Mouse (Mus musculus) megakaryocyte-erythroid progenitor cell, adult 5-6 weeks (primary cell): Measurements from ENCODE around the gene Pnpla5. TPM values are rescaled to one million over a fixed set of nuclear protein-coding genes. Genes with fewer than 3 reads are reported as not detected.
"Not testable (repeated sequence)": the region's sequence is repeated elsewhere in the genome, so short reads cannot be mapped to it uniquely, and the experiment has no call there.

Source experiments
- ATAC-seq: replicated peaks from 2 replicates; pipeline ENCODE4 v1.8.0; 2016; ENCODE audit warnings: mild to moderate bottlenecking, inconsistent platforms; ENCODE audit not compliant: severe bottlenecking, poor library complexity, low FRiP score, low TSS enrichment
- total RNA-seq, 2 experiments: library from RNA; stranded (forward) in 1 of 2; stranded (reverse) in 1 of 2; fragments of 200-1000, 215-1000 nt in 1 of 2; fragments of >200 nt in 1 of 2; fragmentation: Nextera tagmentation in 1 of 2; gene quantifications; 2 replicates each; pipeline ENCODE4 v1.2.3; 2014 to 2017

The Pnpla5 gene
- total RNA-seq (2014; fragmentation: Nextera tagmentation), result not detected in 2 replicates
- not detected in 2 replicates for total RNA-seq (2017)

DNA sequence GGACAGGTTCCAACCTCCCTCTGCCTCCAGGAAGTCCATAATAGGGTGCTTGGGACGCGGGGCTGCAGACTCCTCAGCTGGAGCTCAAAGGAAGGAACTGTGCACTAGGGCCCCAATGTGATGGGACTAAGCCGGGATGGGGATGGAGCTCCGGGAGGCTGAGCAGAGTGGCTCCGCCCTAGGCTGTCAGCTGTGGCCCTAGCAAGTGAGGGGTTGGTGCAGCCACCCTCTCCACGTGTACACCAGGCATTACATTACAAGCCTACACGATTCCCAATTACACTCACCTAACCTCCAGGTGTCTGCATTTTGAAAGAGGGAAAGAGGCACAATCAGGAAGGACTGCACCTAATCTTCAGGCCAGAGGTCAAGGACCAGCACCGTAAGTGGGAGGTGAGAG is at the start of gene Pnpla5:
Gene Pnpla5 (minus strand): TSS at position 101 of the 400 bp plus-strand sequence.
- no peak for ATAC-seq

DNA sequence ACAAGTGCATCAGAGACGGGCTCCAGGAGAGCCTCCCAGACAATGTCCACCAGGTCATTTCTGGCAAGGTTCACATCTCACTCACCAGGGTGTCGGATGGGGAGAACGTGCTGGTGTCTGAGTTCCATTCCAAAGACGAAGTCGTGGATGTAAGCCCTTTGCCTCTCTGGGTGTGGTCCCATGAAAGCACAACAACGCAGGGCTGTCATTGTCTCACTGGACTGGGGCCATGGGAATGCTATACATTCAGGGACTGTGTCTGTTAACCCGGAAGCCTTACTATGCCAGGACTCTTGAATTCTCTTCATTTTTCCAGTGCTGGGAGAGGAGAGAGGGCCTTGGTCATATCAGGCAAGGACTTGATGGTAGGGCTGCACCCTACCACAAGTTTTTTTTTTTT is 48.2 kb upstream of the Pnpla5 start:
- ATAC-seq, result no peak

DNA sequence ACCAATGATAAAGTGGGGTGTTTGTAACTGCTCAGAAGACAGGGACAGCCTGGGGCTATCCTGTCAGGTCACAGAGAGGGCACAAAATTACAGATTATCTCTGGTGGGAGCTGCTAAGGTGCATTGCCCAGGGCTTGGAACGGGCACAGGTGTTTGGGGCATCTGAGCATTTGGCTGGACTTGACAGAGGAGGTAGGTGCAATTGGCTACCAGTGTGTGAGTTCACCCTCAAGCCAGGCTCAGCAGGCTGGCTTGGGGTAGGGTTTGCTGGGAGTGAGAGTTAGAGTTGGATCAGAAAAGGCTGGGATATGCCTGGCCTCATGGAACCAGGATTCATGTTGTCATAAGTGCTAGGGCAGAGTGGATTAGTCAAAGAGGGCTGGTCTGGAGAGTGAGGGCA is 46.5 kb upstream of the Pnpla5 start:
- no peak for ATAC-seq

DNA sequence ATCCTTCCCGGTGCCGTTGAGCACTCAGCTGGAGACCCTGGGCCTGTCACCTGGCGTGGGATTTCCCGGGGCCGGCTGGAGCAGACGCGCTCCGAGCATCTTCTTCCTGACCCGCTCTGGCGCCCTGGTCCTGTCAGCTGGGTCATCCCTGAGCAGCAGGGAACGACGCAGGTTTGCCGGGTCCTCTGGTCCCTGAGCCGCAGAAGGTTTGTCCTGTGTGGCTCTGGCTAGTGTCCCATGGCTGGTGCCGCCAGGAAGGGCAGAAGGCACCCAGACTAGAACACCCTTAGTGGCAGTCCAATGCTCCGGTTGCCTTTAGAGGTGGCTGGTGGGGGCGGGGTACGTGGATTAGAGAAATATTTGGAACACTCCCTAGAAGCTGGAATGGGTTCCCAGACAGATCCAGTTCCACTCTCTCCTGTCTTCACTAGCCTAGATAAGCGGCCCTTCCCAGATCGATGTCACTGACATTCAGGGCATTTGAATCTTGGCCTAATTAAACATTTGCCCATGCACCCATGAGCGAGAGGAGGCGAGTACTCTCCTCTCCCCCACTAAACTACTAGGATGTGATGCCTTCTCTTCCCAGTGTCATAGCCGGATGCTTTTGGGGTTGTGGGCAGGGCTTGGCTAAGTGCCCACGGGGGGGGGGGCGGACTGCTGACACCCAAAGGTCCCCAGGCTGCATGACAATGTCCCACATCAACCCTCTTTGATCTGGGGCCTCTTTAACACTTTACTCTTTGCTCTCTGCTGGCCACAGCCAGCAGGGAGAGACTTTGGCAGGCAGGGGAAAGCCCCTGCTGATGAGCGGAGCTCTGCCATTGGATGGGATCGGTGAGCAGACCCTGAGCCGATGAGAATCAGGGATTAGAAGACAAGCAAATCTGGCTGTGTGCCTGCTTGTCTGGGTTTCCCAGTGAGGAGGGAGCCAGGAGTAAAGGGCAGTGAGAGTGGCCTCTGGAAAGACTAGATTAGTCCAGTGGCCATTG is 45.5 kb upstream of the Pnpla5 start:
- ATAC-seq, result no peak

DNA sequence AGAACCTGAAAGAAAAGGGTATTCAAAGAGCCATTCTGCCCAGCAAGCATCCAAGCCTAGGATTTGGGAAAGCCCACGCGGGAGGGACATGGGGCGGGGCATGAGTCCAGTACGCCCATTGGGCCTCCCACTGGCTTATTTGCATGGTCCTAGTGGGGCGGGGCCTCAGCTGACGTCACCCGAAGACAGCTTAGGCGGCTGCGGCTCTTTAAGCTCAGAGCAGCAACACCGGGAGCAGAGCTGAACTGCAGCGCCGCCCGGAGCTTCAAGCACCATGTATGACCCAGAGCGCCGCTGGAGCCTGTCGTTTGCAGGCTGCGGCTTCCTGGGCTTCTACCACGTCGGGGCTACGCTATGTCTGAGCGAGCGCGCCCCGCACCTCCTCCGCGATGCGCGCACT is 44.6 kb upstream of the Pnpla5 start, which contains the start of gene Pnpla3:
Gene Pnpla3 (plus strand): TSS at position 238 of the 400 bp plus-strand sequence.
- ATAC-seq, result peak; percentile 99

DNA sequence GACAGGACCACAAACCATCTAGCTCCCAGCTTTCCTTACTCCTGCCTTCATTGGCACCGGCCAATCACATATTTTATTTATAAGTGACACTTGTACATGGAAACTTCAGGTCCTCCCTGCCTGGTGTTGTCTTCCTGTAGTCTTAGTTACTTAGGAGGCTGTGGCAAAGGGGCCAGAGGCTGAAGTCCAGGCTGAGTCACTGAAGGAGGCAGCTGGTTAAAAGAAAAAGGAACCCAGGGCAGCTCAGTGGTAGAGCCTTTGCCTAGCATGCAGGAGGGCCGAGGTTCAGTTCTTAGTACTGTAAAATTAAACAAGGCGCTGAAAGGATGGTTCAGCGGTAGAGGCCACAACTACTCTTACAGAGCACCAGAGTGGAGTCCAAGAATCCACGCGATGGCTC is 43.8 kb upstream of the Pnpla5 start:
- no peak for ATAC-seq

DNA sequence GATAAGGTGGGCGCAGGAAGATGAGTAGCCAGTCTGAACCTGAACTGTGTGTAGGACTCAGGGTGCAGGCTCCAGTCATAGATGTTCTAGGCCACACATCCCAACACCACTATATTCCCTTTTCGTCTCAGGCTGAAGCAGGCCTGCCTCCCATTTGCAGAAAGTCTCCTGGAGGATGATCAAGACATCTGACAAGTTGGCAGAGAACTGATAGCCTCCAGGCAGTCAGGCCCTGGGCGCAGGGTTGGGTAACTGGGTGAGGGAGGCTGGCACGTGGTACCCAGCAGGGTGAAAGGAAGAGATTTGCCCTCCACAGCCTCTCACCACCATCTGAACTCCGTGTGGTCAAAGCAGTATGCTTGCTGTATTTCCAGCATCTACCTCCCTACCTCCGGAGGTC is 38.9 kb upstream of the Pnpla5 start:
- ATAC-seq, result no peak

DNA sequence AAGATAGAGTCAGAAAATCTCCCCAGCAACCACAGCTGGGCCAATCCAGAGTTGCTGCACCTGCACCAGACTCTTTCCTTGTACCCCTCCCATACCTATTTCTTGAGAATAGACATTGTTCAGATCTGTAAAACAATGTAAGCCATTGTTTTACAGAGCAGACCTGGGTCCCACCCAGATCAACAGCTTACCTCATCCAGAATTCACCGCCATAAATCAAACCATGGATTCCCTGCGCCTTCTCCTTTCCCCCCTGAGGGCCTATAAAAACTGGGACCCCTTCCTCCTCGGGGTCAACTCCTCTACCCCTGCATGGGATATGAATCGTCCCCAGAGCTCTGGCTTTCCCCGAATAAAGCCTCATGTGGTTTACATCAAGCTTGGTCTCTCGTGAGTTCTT is 34.6 kb upstream of the Pnpla5 start:
- ATAC-seq, result not testable (repeated sequence)

DNA sequence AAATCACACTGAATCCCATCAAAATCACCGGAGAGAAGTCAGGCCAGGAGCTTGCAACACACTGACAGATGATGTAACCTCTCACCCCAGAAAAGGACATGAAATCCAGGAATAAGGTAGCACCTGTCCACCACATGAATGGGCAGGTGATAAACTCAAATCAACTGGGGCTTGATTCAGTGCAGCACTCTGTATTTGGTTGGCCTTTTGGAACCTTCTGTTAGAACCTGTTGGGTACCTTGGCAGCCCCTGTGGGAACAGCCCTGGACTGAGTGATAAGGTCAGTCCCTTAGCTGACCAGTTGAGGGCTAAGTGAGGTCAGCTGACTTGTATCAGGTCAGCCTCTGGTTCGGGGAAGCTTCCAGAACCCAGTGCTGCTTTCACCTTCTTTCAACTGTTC is 33.2 kb upstream of the Pnpla5 start:
- no peak for ATAC-seq

DNA sequence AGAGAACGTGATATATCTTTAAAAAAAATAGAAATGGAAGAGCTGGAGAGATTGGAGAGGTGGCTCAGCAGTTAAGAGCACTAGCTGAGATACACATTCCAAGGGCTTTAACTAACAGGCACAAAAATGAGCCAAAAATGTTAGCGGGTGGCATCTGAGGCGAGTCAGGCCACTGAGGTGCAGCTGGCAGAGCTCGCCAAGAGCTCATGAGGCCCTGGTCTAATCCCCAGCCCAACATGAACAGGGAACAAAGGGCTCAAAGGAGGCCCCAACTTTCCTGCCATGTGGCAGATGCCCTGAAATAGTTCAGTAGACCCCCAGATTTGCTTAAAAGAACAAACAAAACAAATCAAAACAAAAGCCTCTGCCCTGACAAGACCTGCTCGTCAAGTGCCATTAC is 18.0 kb upstream of the Pnpla5 start:
- ATAC-seq, result no peak

DNA sequence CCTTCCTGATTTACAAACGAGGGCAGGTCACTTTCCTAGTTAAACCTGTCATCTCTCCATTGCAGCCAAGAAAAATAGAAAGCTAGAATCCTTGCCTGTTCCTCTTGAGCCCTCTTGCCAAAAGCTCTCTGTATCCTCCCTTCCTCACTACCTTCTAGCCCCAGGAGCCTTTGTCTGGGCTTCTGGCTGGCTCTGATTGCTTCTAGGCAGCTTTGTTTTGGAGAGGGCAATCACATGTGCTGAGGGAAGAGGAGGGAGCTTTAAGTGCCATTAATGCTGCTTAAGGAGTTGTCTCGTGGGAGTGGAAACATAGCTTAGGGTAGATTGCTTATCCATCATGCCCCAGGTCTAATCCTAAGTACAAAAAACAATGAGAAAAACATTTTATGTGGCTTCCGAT is 17.1 kb upstream of the Pnpla5 start:
- ATAC-seq, result no peak

DNA sequence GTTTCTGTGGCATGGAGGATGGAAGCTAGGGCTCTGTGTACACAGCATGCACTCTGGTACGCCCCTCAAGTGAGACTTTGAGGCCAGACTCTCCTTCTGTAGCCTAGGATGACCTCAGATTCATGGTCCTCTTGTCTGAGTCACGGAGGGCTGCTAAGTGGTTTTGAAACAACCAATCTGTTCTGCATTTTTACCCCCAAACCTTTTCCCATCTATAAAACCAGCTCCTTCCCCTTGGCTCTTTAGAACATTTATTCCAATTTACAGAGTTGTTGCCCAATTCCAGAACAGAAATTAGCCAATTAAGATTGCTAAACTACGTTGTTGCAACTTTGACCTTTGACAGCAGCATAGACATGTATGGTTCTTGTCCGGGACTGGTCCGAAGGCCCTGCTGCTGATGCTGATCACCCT is 16.6 kb upstream of the Pnpla5 start:
- no peak for ATAC-seq

DNA sequence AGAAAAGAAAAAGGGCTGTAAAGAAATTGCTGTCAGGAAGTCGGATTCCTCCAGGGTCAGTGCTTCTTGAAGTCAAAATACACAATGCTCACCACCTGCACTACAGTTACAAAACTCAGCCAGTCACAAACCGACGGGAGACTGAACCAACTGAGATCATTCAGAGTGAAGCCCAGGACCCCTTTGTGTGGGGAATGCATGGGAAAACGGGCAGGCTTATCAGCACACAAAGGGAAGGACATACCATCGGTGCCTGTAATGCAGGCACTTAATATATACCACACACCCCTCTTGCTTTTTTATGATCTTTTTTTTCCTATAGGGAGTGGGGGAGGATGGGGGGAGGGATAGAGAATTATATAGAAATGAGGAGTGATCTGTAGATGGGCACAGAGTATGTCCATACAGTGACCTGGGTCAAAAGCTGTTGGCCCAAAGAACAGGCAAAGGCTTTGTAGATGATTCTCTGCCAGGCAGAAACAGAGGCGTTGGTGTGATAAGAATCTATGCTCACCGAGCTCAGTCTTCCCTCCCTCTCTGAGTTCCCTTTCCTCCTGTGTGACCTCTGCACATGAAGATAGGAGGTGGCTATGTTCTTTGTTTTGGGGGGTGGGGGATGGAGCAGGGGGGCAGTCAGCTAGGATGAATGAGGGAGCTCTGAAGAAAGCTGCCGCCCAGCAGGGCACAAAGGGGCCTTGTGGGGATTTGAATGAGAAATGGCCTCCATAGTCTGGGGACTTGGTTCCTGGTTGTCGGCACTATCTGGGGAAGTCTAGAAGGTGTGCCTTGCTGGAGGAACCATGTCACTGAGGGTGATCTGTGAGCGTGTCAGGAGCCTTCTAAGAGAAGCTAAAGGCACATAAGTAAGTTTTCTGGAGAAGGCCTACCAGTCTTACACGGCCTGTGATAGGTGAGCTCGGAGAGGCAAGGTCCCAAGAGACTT is 13.8 kb upstream of the Pnpla5 start:
- no peak; the same call in 1 of the 2 replicates for ATAC-seq

DNA sequence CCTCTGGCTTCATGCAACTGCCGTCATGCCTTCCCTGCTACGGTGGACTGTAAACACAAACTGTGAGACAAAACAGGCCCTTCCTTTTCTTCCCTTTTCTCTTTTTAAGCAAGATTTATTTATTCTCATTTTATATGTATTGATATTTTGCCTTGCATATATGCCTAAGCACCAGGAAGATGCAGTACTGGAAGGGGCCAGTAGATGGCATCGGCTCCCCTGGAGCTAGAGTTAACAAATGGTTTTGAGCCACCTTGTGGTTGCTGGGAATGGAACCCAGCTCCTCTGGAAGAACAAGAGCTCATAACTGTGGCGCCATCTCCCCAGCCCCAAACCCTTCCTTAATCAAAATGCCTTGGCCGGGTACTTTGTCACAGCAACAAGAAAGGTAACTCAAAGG is 12.5 kb upstream of the Pnpla5 start:
- ATAC-seq, result peak; percentile 45; the same call in 1 of the 2 replicates

DNA sequence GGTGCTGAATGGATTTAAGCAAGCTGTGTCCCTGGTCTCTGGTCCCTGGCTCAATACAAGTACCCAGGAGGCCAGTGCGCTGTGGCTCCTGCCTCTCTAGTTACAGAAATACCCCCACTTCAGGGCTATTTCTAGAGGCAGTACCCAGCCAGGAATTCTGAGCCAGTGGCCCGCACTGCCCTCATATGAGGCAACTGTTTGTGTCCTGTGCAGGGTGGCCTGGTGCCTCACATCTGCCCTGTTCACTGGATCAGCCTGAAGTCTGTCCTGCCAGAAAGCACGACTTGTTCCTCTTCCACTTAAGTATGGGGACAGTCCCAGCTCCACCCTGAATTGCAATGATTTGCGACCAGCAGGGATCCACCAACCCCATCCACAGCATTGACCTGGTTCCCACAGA is 10.5 kb upstream of the Pnpla5 start:
- ATAC-seq, result no peak

DNA sequence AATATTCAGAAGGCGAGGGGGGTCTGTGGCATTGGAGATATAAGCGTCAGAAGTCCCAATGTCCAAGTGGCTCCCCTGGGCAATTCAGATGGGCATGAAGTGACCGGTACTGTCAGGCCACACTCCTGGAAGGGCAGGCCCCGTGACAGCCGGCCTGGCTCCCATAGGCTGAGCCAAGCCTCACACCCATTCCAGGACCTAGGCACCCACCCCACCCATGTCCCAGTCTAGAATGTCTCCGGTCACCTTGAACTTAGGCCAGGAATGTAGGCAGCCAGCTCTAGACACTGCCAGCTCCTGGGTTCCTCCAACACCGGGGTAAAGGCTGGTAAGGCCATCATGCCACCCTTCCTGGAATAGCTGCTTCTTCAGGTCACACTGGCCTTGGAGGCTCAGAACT is 9.0 kb upstream of the Pnpla5 start:
- ATAC-seq, result no peak

DNA sequence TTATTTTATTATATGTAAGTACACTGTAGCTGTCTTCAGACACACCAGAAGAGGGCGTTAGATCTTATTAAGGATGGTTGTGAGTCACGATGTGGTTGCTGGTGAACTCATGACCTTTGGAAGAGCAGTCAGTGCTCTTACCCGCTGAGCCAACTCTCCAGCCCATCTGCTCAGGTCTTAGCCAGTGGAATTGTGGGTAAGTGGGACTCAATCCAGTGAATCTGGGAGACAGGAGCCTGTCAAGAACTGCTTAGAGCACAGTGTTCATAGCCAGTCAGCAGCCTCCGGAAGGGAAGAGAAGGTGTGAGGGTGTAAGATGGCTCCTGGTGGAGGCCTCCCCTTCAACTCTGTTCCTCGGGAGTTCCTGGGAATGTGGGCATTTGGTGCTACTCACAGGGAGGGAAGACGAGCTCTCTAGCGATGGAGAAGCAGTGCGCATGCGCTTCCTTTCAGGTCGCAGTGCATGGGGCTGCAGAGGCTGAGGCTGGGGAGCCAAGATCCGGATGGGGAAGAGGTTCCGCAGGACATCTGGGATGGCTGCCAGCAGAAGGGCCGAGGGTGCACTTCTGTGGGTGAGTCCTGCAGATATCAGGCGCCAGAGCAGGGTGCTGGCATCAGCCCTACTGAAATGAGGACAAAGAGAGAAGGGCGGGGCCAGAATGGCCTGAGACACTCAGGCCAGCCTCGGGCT is 8.3 kb upstream of the Pnpla5 start:
- peak; percentile 71 for ATAC-seq

DNA sequence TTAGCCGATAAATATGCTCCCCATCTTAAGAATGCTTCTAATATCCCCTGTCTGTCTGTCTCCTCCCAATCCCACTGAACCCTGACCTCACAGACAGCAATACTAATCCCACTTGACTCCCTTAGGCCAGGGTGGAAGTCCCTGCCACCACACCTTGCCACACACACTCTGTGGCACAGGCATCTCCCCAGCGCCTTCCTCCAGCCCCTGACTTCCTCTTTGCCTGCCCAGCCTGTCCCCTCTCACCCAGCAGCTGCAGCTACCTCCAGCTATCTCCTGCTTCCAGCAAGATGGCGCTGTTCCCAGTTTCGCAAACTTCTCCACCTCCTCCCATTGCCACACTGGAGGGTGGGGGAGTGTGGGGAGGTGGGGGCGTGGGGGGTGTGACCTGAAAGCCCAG is 3.9 kb upstream of the Pnpla5 start:
- no peak for ATAC-seq

DNA sequence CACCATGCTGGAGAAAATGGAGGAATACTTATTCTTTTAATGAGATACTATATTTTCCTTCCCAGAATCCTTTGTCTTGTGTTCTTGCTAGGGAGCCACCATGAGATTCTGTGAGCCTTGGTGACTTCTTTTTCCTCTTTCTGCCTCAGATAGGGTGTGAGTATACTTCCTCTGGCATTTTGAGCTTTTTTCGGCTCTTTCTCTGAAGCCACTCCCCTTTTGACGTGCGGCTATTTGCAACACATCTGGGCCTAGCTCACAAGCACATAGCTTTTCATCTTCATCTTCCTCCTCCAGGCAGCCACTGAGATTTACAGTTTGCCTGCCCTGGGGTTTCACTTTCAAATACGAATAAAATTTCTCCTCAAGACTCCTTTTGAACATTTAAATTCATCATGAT is 3.5 kb upstream of the Pnpla5 start:
- ATAC-seq, result no peak
